8 mouse cellular contexts compared by ENCODE assay signal in the genomic region with DNA sequence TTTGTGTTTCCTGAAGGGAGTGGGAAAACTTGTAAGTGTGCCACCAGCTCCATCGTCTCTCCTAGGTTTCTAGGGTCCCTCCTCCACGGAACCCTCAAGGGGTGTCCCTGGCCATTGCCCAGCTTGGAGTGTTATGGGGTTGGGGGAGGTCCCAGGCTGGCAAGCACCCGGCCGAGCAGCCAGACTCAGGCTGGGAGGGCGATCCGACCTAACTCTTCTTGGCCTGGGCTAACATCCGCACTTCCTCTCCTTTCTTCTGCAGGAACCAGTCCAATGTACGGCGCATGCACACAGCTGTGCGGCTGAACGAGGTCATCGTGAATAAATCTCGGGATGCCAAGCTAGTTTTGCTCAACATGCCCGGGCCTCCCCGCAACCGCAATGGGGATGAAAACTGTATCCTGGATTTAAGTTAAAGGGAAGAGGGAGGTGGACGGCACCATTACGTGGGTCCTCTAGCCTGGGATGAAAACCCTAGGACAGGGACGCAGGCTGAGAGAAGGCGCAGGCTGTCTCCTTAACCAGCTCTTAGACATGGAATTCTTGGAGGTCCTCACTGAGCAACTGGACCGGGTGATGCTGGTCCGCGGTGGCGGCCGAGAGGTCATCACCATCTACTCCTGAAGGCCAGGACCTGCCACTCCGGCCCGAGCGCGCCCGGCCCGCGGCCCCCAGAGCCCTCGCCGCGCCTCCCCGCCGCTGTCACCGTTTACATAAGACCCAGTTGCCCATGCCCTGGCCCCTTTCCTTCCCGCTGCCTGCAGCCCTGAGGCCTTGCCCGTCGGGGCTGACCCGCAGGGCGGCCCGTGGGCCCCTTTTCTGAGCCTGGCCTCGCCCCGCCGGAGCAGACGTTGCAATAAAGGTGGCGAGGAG. TPM values are rescaled to one million over a fixed set of nuclear protein-coding genes. Genes with fewer than 3 reads are reported as not detected.
DNase-seq lines count a peak whose midpoint lies in the region; ATAC-seq and TF ChIP-seq lines count a peak whose summit lies in the region.

No protein-coding gene starts in this region.

- peaks cover 7% of the 10 kb centered on the region; the same call in 1 of the 2 replicates for H3K4me1 ChIP-seq in lung, embryonic 14.5 days (ENCODE audit: insufficient read depth)
- peaks cover 17% of the 10 kb centered on the region for H3K4me1 ChIP-seq in forebrain, embryonic 15.5 days
- H3K4me1 ChIP-seq in limb, embryonic 12.5 days (replicated peaks) = peaks cover 20% of the 10 kb centered on the region
- H3K4me1 ChIP-seq in neural tube, embryonic 15.5 days = peaks cover 28% of the 10 kb centered on the region

- DNase-seq in lung, embryonic 14.5 days = peak; percentile 37
- no peak for DNase-seq in lung, adult 18-20 months
- no peak for DNase-seq in urinary bladder, adult 2 months (ENCODE audit: low spot score)
- no peak for DNase-seq in frontal cortex, postnatal 10 days (ENCODE audit: low spot score in 2 of 2)
- DNase-seq in gastrocnemius, postnatal 4 days (ENCODE audit: low spot score in 2 of 2) = no peak

- H3K4me3 ChIP-seq in lung, embryonic 14.5 days (ENCODE audit: low read depth, low read length) = peak overlapping the region; percentile 30
- H3K4me3 ChIP-seq in forebrain, embryonic 15.5 days = peak overlapping the region; percentile 20
- peak overlapping the region; percentile 39 for H3K4me3 ChIP-seq in limb, embryonic 12.5 days (replicated peaks)
- H3K4me3 ChIP-seq in neural tube, embryonic 15.5 days (replicated peaks) = peak overlapping the region; percentile 16

- H3K4me2 ChIP-seq in lung, embryonic 14.5 days = peak overlapping the region; percentile 64
- peak overlapping the region; percentile 43 for H3K4me2 ChIP-seq in forebrain, embryonic 15.5 days (replicated peaks)
- H3K4me2 ChIP-seq in limb, embryonic 12.5 days = peak overlapping the region; percentile 60
- H3K4me2 ChIP-seq in neural tube, embryonic 15.5 days = peak overlapping the region; percentile 51

- WGBS in lung, embryonic 14.5 days = 12% methylated on average over 39 of the region's 49 CpGs
- 11% methylated on average over 49 of the region's 49 CpGs for WGBS in forebrain, embryonic 15.5 days
- 11% methylated on average over 46 of the region's 49 CpGs for WGBS in limb, embryonic 12.5 days
- WGBS in neural tube, embryonic 15.5 days = 14% methylated on average over 49 of the region's 49 CpGs

- peaks cover 33% of the 10 kb centered on the region for H3K36me3 ChIP-seq in lung, embryonic 14.5 days (ENCODE audit: insufficient read depth)
- peaks cover 35% of the 10 kb centered on the region for H3K36me3 ChIP-seq in forebrain, embryonic 15.5 days
- H3K36me3 ChIP-seq in limb, embryonic 12.5 days = peaks cover 35% of the 10 kb centered on the region
- peaks cover 52% of the 10 kb centered on the region for H3K36me3 ChIP-seq in neural tube, embryonic 15.5 days

- ATAC-seq in lung, embryonic 14.5 days (ENCODE audit: insufficient read depth) = 0 out of 2 replicates have a peak, but pooled peaks have one; percentile 14
- ATAC-seq in forebrain, embryonic 15.5 days (replicated peaks) = no peak
- ATAC-seq in limb, embryonic 12.5 days (ENCODE audit: insufficient number of reproducible peaks, insufficient read depth, low FRiP score, low TSS enrichment, low read depth) = no peak
- ATAC-seq in neural tube, embryonic 15.5 days (ENCODE audit: low FRiP score) = no peak

- peak overlapping the region; percentile 42; the same call in 1 of the 2 replicates for H3K9ac ChIP-seq in lung, embryonic 14.5 days
- H3K9ac ChIP-seq in forebrain, embryonic 15.5 days (replicated peaks) = peak overlapping the region; percentile 31
- peak overlapping the region; percentile 45 for H3K9ac ChIP-seq in limb, embryonic 12.5 days (replicated peaks)
- H3K9ac ChIP-seq in neural tube, embryonic 15.5 days (replicated peaks) = peak overlapping the region; percentile 34; the same call in 1 of the 2 replicates

- TF ChIP-seq CTCF in lung, embryonic 14.5 days (IDR thresholded peaks at IDR 0.05; ENCODE audit: low read depth) = no peak

- no peak overlapping the region for H3K27ac ChIP-seq in lung, embryonic 14.5 days (ENCODE audit: low read depth)
- no peak overlapping the region for H3K27ac ChIP-seq in forebrain, embryonic 15.5 days (replicated peaks)
- H3K27ac ChIP-seq in limb, embryonic 12.5 days = no peak overlapping the region
- no peak overlapping the region for H3K27ac ChIP-seq in neural tube, embryonic 15.5 days (replicated peaks)

- peaks cover 37% of the 10 kb centered on the region for H3K27me3 ChIP-seq in lung, embryonic 14.5 days (ENCODE audit: insufficient read depth, low read length)
- H3K27me3 ChIP-seq in forebrain, embryonic 15.5 days = peaks cover 14% of the 10 kb centered on the region
- peaks cover 86% of the 10 kb centered on the region for H3K27me3 ChIP-seq in limb, embryonic 12.5 days
- peaks cover 4% of the 10 kb centered on the region; the same call in 1 of the 2 replicates for H3K27me3 ChIP-seq in neural tube, embryonic 15.5 days (replicated peaks)

- no peaks in the 10 kb centered on the region for H3K9me3 ChIP-seq in lung, embryonic 14.5 days (ENCODE audit: low read depth, low read length)
- no peaks in the 10 kb centered on the region for H3K9me3 ChIP-seq in forebrain, embryonic 15.5 days
- no peaks in the 10 kb centered on the region for H3K9me3 ChIP-seq in limb, embryonic 12.5 days
- H3K9me3 ChIP-seq in neural tube, embryonic 15.5 days (replicated peaks) = no peaks in the 10 kb centered on the region

RNA-seq across cellular contexts. Expression of a gene that starts 36.5 kb away (rescaled TPM):
- polyA plus RNA-seq in lung, embryonic 14.5 days (2014; fragmentation: Nextera tagmentation; extraction: Ambion mirVana) = 0.57 and 1.6 TPM in 2 replicates
- 16.2 and 17.2 TPM in 2 replicates for polyA plus RNA-seq in forebrain, embryonic 15.5 days (2015; fragmentation: Nextera tagmentation; extraction: Ambion mirVana)
- polyA plus RNA-seq in limb, embryonic 12.5 days (2016; fragmentation: Nextera tagmentation; extraction: Ambion mirVana) = 1.5 and 1.6 TPM in 2 replicates
- polyA plus RNA-seq in neural tube, embryonic 15.5 days (2015; fragmentation: Nextera tagmentation; extraction: Ambion mirVana) = 53.6 and 61.8 TPM in 2 replicates
- polyA plus RNA-seq in urinary bladder, adult 2 months (2012; rRNA removed) = 1.0 and 1.2 TPM in 2 replicates
- total RNA-seq in gastrocnemius, postnatal 4 days (2021) = under 1 TPM; 0.54 to 0.93 TPM

RNA-seq across cellular contexts. Expression of a gene that starts 37.6 kb away (rescaled TPM):
- polyA plus RNA-seq in lung, embryonic 14.5 days (2014; fragmentation: Nextera tagmentation; extraction: Ambion mirVana) = 72.8 and 81.6 TPM in 2 replicates
- polyA plus RNA-seq in forebrain, embryonic 15.5 days (2015; fragmentation: Nextera tagmentation; extraction: Ambion mirVana) = 131 and 137 TPM in 2 replicates
- 117 and 125 TPM in 2 replicates for polyA plus RNA-seq in limb, embryonic 12.5 days (2016; fragmentation: Nextera tagmentation; extraction: Ambion mirVana)
- polyA plus RNA-seq in neural tube, embryonic 15.5 days (2015; fragmentation: Nextera tagmentation; extraction: Ambion mirVana) = 85.1 TPM in 2 replicates
- 30.9 and 33.6 TPM in 2 replicates for polyA plus RNA-seq in urinary bladder, adult 2 months (2012; rRNA removed)
- 10 to 100 TPM; 31.4 to 34.4 TPM for total RNA-seq in gastrocnemius, postnatal 4 days (2021)

RNA-seq across cellular contexts. Expression of a gene that starts 56.5 kb away (rescaled TPM):
- polyA plus RNA-seq in lung, embryonic 14.5 days (2014; fragmentation: Nextera tagmentation; extraction: Ambion mirVana) = 0.24 and 0.25 TPM in 2 replicates
- 17.9 and 19.5 TPM in 2 replicates for polyA plus RNA-seq in forebrain, embryonic 15.5 days (2015; fragmentation: Nextera tagmentation; extraction: Ambion mirVana)
- 1.9 and 2.9 TPM in 2 replicates for polyA plus RNA-seq in limb, embryonic 12.5 days (2016; fragmentation: Nextera tagmentation; extraction: Ambion mirVana)
- polyA plus RNA-seq in neural tube, embryonic 15.5 days (2015; fragmentation: Nextera tagmentation; extraction: Ambion mirVana) = 23.8 and 25.6 TPM in 2 replicates
- 13.0 and 13.5 TPM in 2 replicates for polyA plus RNA-seq in urinary bladder, adult 2 months (2012; rRNA removed)
- 1 to 10 TPM in 1 of 2 experiments, under 1 TPM in 1; 0.93 to 1.1 TPM for total RNA-seq in gastrocnemius, postnatal 4 days (2021)

RNA-seq across cellular contexts. Expression of a gene that starts 58.3 kb away (rescaled TPM):
- polyA plus RNA-seq in lung, embryonic 14.5 days (2014; fragmentation: Nextera tagmentation; extraction: Ambion mirVana) = 20.3 and 22.1 TPM in 2 replicates
- 4.8 and 5.8 TPM in 2 replicates for polyA plus RNA-seq in forebrain, embryonic 15.5 days (2015; fragmentation: Nextera tagmentation; extraction: Ambion mirVana)
- polyA plus RNA-seq in limb, embryonic 12.5 days (2016; fragmentation: Nextera tagmentation; extraction: Ambion mirVana) = 5.5 and 7.8 TPM in 2 replicates
- polyA plus RNA-seq in neural tube, embryonic 15.5 days (2015; fragmentation: Nextera tagmentation; extraction: Ambion mirVana) = 6.9 and 11.0 TPM in 2 replicates
- 8.6 and 9.5 TPM in 2 replicates for polyA plus RNA-seq in urinary bladder, adult 2 months (2012; rRNA removed)
- 1 to 10 TPM; 1.8 to 2.3 TPM for total RNA-seq in gastrocnemius, postnatal 4 days (2021)
